Mouse (Mus musculus) brain, embryonic 18.5 days (tissue): ENCODE data around the gene Mex3a.
"Not testable (repeated sequence)": the region's sequence is repeated elsewhere in the genome, so short reads cannot be mapped to it uniquely, and the experiment has no call there.

ENCODE experiments used
- DNase-seq: peaks from one replicate; pipeline ENCODE4 v3.0.0-alpha.2; 2012; ENCODE audit warnings: low read depth, low spot score

Mex3a gene

GRCm38 (mm10) chr3:88569694-88570093 is 37.5 kb downstream of the Mex3a start:
- no peak for DNase-seq

DNA sequence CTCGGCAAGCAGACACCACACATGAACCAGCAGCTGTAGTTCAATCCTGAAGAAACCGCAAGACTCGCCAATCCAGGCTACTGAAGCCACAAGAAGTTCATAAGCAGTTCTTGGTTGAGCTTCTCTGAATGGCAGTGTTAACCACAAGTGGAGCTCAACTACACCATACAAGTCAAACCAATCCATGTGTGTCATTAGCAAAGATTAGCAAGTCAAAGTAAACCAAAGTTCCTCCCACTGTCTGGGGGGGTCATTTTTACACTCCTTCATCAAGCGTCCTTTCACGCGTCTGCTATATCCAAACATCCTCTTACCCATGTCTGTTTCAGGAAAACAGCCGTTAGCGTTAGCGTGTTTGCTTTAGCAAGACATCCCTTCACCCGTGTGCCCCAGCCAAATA is 38.1 kb downstream of the Mex3a start:
- DNase-seq = no peak

- no peak for DNase-seq
Measured at GRCm38 (mm10) chr3:88571856-88572255, 39.7 kb downstream of the Mex3a start.

DNA sequence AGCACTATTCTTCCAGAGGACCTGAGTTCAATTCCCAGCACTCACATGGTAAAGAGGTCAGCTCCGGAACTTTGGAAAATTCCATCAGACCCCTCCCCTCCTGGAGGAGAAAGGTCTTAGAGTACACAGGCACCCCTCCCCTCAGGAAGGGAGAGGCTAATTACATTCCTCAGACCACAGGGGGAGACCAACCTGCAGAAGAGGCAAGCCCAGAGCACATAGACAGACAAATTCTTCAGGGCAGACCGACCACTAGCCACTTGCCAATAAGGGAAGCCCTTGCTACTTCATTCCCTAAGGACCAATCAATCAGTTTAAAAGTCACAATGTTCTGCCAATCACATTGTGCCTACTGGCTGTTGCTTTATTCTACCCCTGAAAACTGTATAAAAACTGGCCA is 40.6 kb downstream of the Mex3a start:
- no peak for DNase-seq

DNA sequence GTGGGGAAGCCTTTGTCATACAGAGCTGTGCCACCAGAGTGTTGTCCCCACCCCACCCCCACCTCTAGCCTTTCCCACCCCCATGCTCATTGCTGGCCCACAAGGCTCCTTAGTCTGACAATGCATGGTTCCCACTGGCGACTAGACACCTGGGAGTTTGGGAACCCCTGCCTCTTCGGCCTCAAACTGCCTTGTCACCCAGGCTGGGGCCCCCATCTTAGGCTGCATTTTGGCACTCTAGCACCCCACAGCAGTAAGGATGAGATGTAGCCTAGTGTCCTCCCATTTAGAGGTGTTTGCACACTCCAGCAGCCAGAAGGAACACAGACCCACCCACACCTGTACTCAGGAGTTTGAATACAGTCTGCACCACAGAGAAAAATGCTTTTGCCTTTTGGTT is 41.6 kb downstream of the Mex3a start:
- DNase-seq = no peak

GRCm38 (mm10) chr3:88575540-88575939 is 43.3 kb downstream of the Mex3a start, which contains the start of gene Ssr2:
Ssr2 (plus strand) TSS chr3:88575876.
- DNase-seq = no peak

DNA sequence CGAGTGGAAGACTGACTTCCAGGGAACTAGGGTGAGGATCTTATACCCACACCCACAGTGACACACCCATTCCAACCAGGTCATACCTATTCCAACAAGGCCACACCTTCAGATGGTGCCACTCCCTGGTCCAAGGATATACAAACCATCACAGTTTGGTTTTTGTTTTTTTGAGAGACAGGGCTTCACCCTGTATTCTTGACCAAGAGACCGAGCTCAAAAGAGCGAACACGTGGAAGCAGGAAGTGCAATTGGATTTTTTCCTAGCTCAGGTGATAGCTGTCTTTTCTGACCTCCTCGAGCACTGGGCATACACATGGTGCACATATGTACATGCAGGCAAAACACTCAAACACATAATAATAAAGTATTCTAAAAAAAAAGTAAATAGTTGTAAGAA is 45.7 kb downstream of the Mex3a start:
- not testable (repeated sequence) for DNase-seq

- DNase-seq = no peak
Measured at GRCm38 (mm10) chr3:88578498-88579424, 46.6 kb downstream of the Mex3a start.

DNA sequence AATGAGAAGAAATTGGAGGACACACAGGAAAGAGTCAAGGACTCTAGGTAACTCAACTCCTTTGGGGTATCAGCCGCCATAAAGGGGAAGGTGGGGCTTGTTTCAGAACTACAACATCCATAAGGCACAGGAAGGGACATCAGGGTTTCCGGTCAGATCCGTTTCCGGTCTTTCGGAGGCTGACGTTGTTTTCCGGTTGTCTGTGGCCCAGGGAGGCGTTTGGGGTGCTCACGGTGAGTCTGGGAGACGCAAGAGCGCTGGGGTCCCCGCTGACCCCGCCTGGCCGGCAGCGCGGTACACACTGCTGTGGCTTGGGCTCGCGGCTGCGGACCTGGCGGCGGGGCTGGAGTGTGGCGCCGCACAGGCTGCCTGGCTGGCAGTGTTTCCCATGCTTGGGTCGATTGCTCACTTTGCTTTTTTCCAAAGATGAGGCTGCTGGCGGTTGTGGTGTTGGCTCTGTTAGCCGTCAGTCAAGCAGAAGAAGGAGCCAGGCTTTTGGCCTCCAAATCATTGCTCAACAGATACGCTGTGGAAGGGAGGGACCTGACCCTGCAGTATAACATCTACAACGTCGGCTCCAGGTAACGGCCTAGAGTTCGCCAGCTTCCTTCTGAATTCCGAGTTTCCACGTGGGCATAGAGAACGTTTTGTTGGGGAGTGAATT is 47.4 kb downstream of the Mex3a start:
- DNase-seq = peak; percentile 52

GRCm38 (mm10) chr3:88585769-88586168 is 53.6 kb downstream of the Mex3a start:
- DNase-seq = no peak

DNA sequence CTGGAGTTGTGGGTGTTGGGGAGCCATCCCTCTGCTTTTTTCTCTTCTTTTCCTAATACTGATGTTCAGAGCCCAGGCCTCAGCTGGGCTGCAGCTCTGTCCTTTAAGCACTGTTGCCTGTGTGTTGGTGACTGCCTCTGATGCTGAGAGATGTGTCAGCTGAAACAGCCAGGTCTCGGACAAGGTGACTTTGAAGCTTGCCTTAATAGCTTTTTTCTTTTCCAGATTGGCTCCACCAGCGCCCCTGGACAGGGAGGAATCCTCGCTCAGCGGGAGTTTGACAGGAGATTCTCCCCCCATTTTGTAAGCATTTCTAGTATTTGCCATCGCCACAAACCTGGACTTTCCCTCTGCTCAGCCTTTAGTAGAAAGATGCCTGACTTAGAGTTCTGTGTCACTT is 54.4 kb downstream of the Mex3a start:
- DNase-seq = no peak

GRCm38 (mm10) chr3:88590246-88590645 is 58.1 kb downstream of the Mex3a start:
- no peak for DNase-seq
